Mouse (Mus musculus) frontal cortex, adult (tissue): ENCODE results near the gene Rundc3a.

ENCODE experiments used
- ATAC-seq: cut with Nextera tagmentation; 2 replicates; pipeline ENCODE4 v1.9.2; 2017; ENCODE audit warnings: mild to moderate bottlenecking, moderate library complexity, mixed read lengths; ENCODE audit not compliant: low TSS enrichment

Gene Rundc3a

GRCm38 (mm10) chr11:102447497-102447896 lies 54.3 kb downstream of the Rundc3a start, which contains the start of gene Fam171a2:
Gene Fam171a2, minus strand, starts transcription at chr11:102447682.
- peak; percentile 51 for ATAC-seq

GRCm38 (mm10) chr11:102448327-102448726 lies 55.1 kb downstream of the Rundc3a start:
- ATAC-seq, result peak; percentile 39; the same call in 1 of the 2 replicates

GRCm38 (mm10) chr11:102449043-102450008 lies 56.1 kb downstream of the Rundc3a start:
- peak; percentile 56 for ATAC-seq
